Mouse (Mus musculus) MEL (cell line): ENCODE data around the gene Eri3. TPM values are rescaled to one million over a fixed set of nuclear protein-coding genes. Genes with fewer than 3 reads are reported as not detected.
A peak's percentile ranks its signal among the peaks of the same experiment; 100 is the strongest.

Source experiments
- DNase-seq: peaks from one replicate; pipeline ENCODE4 v3.0.0; 2011; ENCODE audit warnings: low read depth, low spot score
- H3K27ac ChIP-seq: 2 replicates; pipeline ENCODE4 v1.5.1; 2012; ENCODE audit warnings: low read depth, mild to moderate bottlenecking, control low read depth, low read length, moderate library complexity; ENCODE audit not compliant: control insufficient read depth
- H3K27me3 ChIP-seq, 2 experiments: fragments of 150-350 bp in 1 of 2; sonication (generic) in 1 of 2; 2 replicates each; pipeline ENCODE4 v1.6.1; 2012; ENCODE audit warnings: low read length in 2 of 2, mild to moderate bottlenecking in 2 of 2, improper control_type of control experiment in 1 of 2, moderate library complexity in 1 of 2; ENCODE audit not compliant: insufficient read depth in 2 of 2, control insufficient read depth in 1 of 2
- H3K36me3 ChIP-seq, 2 experiments: 2 replicates each; pipeline ENCODE4 v1.6.1; 2012 to 2014; ENCODE audit warnings: low read length in 2 of 2, improper control_type of control experiment in 1 of 2, inconsistent platforms in 1 of 2, mild to moderate bottlenecking in 1 of 2; ENCODE audit not compliant: insufficient read depth in 2 of 2, control insufficient read depth in 1 of 2
- H3K4me1 ChIP-seq, 2 experiments: fragments of 150-350 bp in 1 of 2; sonication (generic) in 1 of 2; 2 replicates each; pipeline ENCODE4 v1.6.1; 2012; ENCODE audit warnings: low read length in 2 of 2, improper control_type of control experiment in 1 of 2, mild to moderate bottlenecking in 1 of 2; ENCODE audit not compliant: insufficient read depth in 2 of 2, control insufficient read depth in 1 of 2
- H3K4me3 ChIP-seq, 2 experiments: fragments of 150-350 bp in 1 of 2; sonication (generic) in 1 of 2; 2 replicates each; pipeline ENCODE4 v1.5.1; 2012; ENCODE audit warnings: low read depth in 2 of 2, low read length in 2 of 2, mild to moderate bottlenecking in 2 of 2, moderate library complexity in 2 of 2, control low read depth in 1 of 2, improper control_type of control experiment in 1 of 2; ENCODE audit not compliant: control insufficient read depth in 1 of 2, insufficient read depth in 1 of 2
- H3K79me2 ChIP-seq: 2 replicates; pipeline ENCODE4 v1.6.1; 2012; ENCODE audit warnings: mild to moderate bottlenecking, low read length, moderate library complexity; ENCODE audit not compliant: control insufficient read depth, poor library complexity, insufficient read depth
- H3K9ac ChIP-seq: 2 replicates; pipeline ENCODE4 v1.6.1; 2012; ENCODE audit warnings: low read depth, mild to moderate bottlenecking, control low read depth, low read length, moderate library complexity; ENCODE audit not compliant: control insufficient read depth, poor library complexity, severe bottlenecking
- H3K9me3 ChIP-seq: fragments of 150-350 bp; sonication (generic); replicated peaks from 2 replicates; pipeline ENCODE4 v1.6.1; 2012; ENCODE audit warnings: mild to moderate bottlenecking, low read length, improper control_type of control experiment, moderate library complexity; ENCODE audit not compliant: insufficient read depth
- CHD1 ChIP-seq: IDR thresholded peaks from 2 replicates; pipeline ENCODE4 v1.6.1; 2012; ENCODE audit warnings: low read depth, mild to moderate bottlenecking, inconsistent platforms, low read length, improper control_type of control experiment
- CHD2 ChIP-seq: IDR thresholded peaks from 2 replicates; pipeline ENCODE4 v1.6.1; 2011; ENCODE audit warnings: low read length, improper control_type of control experiment
- CTCF ChIP-seq, 3 experiments: IDR thresholded peaks in 2 of 3; conservative IDR thresholded peaks in 1 of 3; 2 replicates each; pipeline ENCODE4 v1.5.1; 2011 to 2012; ENCODE audit warnings: low read length in 3 of 3, low read depth in 2 of 3, mild to moderate bottlenecking in 2 of 3, improper control_type of control experiment in 1 of 3, inconsistent platforms in 1 of 3, mixed read lengths in 1 of 3, moderate library complexity in 1 of 3; ENCODE audit not compliant: control insufficient read depth in 1 of 3, insufficient read depth in 1 of 3, poor library complexity in 1 of 3, severe bottlenecking in 1 of 3
- E2F4 ChIP-seq: IDR thresholded peaks from 2 replicates; pipeline ENCODE4 v1.6.1; 2011; ENCODE audit warnings: low read depth, low read length, improper control_type of control experiment, borderline replicate concordance
- ELF1 ChIP-seq: IDR thresholded peaks from 2 replicates; pipeline ENCODE4 v1.6.1; 2014; ENCODE audit warnings: low read depth, mild to moderate bottlenecking, inconsistent platforms, low read length, improper control_type of control experiment, moderate library complexity
- HCFC1 ChIP-seq: IDR thresholded peaks from 2 replicates; pipeline ENCODE4 v1.6.1; 2012; ENCODE audit warnings: low read depth, mild to moderate bottlenecking, inconsistent platforms, low read length, improper control_type of control experiment, moderate library complexity
- KAT2A ChIP-seq: conservative IDR thresholded peaks from 2 replicates; pipeline ENCODE4 v1.6.1; 2012; ENCODE audit warnings: low read depth, low read length, improper control_type of control experiment, inconsistent platforms
- MAFK ChIP-seq: IDR thresholded peaks from 2 replicates; pipeline ENCODE4 v1.6.1; 2011; ENCODE audit warnings: low read depth, mild to moderate bottlenecking, low read length, improper control_type of control experiment, borderline replicate concordance
- MAX ChIP-seq: IDR thresholded peaks from 2 replicates; pipeline ENCODE4 v1.6.1; 2011; ENCODE audit warnings: low read length, improper control_type of control experiment
- MAZ ChIP-seq: IDR thresholded peaks from 2 replicates; pipeline ENCODE4 v1.6.1; 2012; ENCODE audit warnings: low read depth, mild to moderate bottlenecking, inconsistent platforms, low read length, improper control_type of control experiment
- MYB ChIP-seq: IDR thresholded peaks from 2 replicates; pipeline ENCODE4 v1.6.1; 2011; ENCODE audit warnings: mild to moderate bottlenecking, low read depth, low read length, improper control_type of control experiment
- NELFE ChIP-seq: IDR thresholded peaks from 2 replicates; pipeline ENCODE4 v1.6.1; 2011; ENCODE audit warnings: low read depth, low read length, improper control_type of control experiment
- NRF1 ChIP-seq: IDR thresholded peaks from 2 replicates; pipeline ENCODE4 v1.6.1; 2014; ENCODE audit warnings: low read depth, mild to moderate bottlenecking, inconsistent platforms, low read length, improper control_type of control experiment, moderate library complexity; ENCODE audit not compliant: poor library complexity, insufficient read depth, severe bottlenecking
- POLR2A ChIP-seq, 2 experiments: IDR thresholded peaks; 2 replicates each; pipeline ENCODE4 v1.6.1; 2011 to 2012; ENCODE audit warnings: low read length in 2 of 2, mild to moderate bottlenecking in 2 of 2, control low read depth in 1 of 2, improper control_type of control experiment in 1 of 2, low read depth in 1 of 2, moderate library complexity in 1 of 2; ENCODE audit not compliant: control insufficient read depth in 1 of 2, insufficient read depth in 1 of 2, poor library complexity in 1 of 2
- RAD21 ChIP-seq: IDR thresholded peaks from 2 replicates; pipeline ENCODE4 v1.6.1; 2011; ENCODE audit warnings: mild to moderate bottlenecking, low read depth, low read length, improper control_type of control experiment
- SMC3 ChIP-seq: IDR thresholded peaks from 2 replicates; pipeline ENCODE4 v1.6.1; 2011; ENCODE audit warnings: low read depth, low read length, improper control_type of control experiment
- TBP ChIP-seq: IDR thresholded peaks from 2 replicates; pipeline ENCODE4 v1.8.0; 2011; ENCODE audit warnings: low read depth, low read length, improper control_type of control experiment
- TCF12 ChIP-seq: IDR thresholded peaks from 2 replicates; pipeline ENCODE4 v1.6.1; 2014; ENCODE audit warnings: low read depth, mild to moderate bottlenecking, inconsistent platforms, low read length, improper control_type of control experiment, moderate library complexity
- ZC3H11A ChIP-seq: IDR thresholded peaks from 2 replicates; pipeline ENCODE4 v1.6.1; 2012; ENCODE audit warnings: low read depth, mild to moderate bottlenecking, inconsistent platforms, low read length, improper control_type of control experiment
- ZMIZ1 ChIP-seq: IDR thresholded peaks from 2 replicates; pipeline ENCODE4 v1.6.1; 2012; ENCODE audit warnings: low read depth, mild to moderate bottlenecking, inconsistent platforms, low read length, improper control_type of control experiment, moderate library complexity
- polyA plus RNA-seq, 2 experiments: library from polyadenylated mRNA; stranded (reverse) in 1 of 2; unstranded in 1 of 2; fragments of >175 nt in 1 of 2; fragments of >200 nt in 1 of 2; gene quantifications; 2 replicates each; pipeline versions ENCODE4 v1.2.1 to v1.2.4; 2012; ENCODE audit warnings: low replicate concordance in 2 of 2, low read depth in 1 of 2; ENCODE audit not compliant: insufficient read length in 2 of 2, insufficient read depth in 1 of 2, missing spikeins in 1 of 2
- total RNA-seq: library from RNA; depleted of rRNA; stranded (reverse); fragments of 300-350 nt; gene quantifications from 2 replicates; pipeline ENCODE4 v1.2.3, GENCODE M21; 2012

Gene Eri3
- total and polyA plus RNA-seq, 3 experiments, result 36.7 to 63.9 TPM; not detected in 1

DNA sequence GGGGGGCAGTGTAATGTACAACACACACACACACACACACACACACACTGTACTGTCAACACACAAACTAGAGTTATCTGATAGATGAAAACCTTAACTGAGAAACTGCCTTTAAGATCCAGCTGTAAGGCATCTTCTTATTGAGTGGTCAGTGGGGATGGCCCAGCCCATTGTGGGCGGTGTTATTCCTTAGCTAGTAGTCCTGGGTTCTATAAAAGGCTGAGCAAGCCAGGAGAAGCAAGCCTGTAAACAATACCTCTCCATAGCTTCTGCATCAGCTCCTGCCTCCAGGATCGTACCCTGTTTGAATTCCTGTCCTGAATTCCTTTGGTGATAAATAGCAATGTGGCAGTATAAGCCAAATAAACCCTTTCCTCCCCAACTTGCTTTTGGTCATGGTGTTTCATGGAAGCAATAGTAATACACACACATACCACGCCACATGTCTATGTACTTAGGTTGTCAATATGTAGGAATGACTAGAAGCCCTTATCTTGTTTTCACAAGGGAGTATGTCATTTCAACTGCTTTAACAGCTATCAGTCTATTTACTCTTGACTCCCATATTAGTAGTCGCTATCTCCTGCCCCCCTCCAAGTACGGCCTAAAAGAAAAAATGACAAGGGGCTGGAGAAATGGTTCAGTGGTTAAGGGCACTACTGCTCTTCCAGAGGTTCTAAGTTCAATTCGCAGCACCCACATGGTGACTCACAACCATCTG is 133.0 kb downstream of the Eri3 start (continued):
- TF ChIP-seq ZC3H11A (no peak), CTCF (IDR thresholded peaks at IDR 0.05 in 2 of 3, conservative IDR thresholded peaks at IDR 0.05 in 1 of 3; ENCODE audit: control insufficient read depth in 1 of 3, insufficient read depth in 1 of 3, low read depth in 2 of 3, low read length in 3 of 3, poor library complexity in 1 of 3, severe bottlenecking in 1 of 3) (no peak; a peak in 1 of 6 replicates), POLR2A (IDR thresholded peaks at IDR 0.05; ENCODE audit: control insufficient read depth in 1 of 2, insufficient read depth in 1 of 2, low read depth in 1 of 2, low read length in 2 of 2, poor library complexity in 1 of 2) (peak in 1 of 2 experiments; percentile 33; a peak in 1 of 4 replicates)

DNA sequence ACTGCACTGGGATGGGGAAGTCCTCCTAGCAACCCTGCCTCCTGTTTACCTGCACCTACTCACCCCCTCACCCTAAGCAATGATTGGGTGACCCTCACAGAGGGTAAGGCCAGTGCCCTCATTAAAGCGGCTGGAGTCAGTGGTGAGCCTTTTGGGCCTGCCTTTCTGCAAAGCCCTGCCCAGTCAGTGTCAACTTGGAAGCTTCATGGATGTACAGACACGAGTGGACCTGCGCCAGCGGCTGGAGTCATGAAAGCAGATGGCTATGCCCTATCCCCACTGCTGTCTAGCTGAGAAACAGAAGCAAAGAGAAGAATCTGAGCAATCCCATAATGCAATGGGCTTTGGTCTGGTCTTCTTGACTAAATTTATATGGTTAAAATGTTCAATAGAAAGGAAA is 136.2 kb downstream of the Eri3 start:
- H3K4me3 ChIP-seq, result no peak overlapping the region
- no peak overlapping the region for H3K9ac ChIP-seq
- TF ChIP-seq MAFK (no peak), MYB (no peak), CHD2 (no peak), NRF1 (no peak), CTCF (IDR thresholded peaks at IDR 0.05 in 2 of 3, conservative IDR thresholded peaks at IDR 0.05 in 1 of 3; ENCODE audit: control insufficient read depth in 1 of 3, insufficient read depth in 1 of 3, low read depth in 2 of 3, low read length in 3 of 3, poor library complexity in 1 of 3, severe bottlenecking in 1 of 3) (no peak), MAZ (no peak), HCFC1 (no peak), KAT2A (no peak), SMC3 (no peak), TCF12 (no peak), TBP (no peak), ELF1 (no peak)
- DNase-seq, result no peak
- H3K9me3 ChIP-seq, result no peaks in the 10 kb centered on the region
- peaks cover 0 to 6% of the 10 kb centered on the region in 2 experiments; a peak in 2 of 4 replicates for H3K36me3 ChIP-seq
- H3K4me1 ChIP-seq, result peaks cover 4 to 7% of the 10 kb centered on the region in 2 experiments; a peak in 3 of 4 replicates
- H3K27ac ChIP-seq, result no peak overlapping the region
- H3K79me2 ChIP-seq, result peaks cover 7% of the 10 kb centered on the region
- H3K27me3 ChIP-seq, result no peaks in the 10 kb centered on the region

DNA sequence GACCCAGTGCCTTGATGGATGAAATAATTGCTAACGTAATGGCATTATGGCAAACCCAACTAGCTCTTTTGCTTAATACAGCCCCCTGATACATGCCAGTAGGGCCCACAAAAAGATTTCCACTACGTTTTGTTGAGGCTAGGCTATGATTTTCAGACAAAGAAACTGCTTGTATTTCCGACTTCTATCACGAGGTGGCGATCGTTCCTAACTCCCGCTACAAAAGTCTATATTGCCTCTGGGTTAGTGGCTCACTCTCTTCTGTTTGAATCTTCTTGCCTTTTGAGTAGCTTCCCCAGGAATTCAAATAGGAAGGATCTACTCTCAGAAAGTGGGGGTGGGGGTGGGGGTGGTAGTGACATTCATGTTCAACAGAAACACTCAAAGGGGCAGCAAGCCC is 155.2 kb downstream of the Eri3 start:
- no peaks in the 10 kb centered on the region for H3K9me3 ChIP-seq
- H3K9ac ChIP-seq, result no peak overlapping the region
- no peak overlapping the region for H3K4me3 ChIP-seq
- no peaks in the 10 kb centered on the region for H3K36me3 ChIP-seq
- H3K79me2 ChIP-seq, result no peaks in the 10 kb centered on the region
- peaks cover 0 to 1% of the 10 kb centered on the region in 2 experiments; a peak in 2 of 4 replicates for H3K27me3 ChIP-seq
- peak; percentile 68 for DNase-seq
- no peaks in the 10 kb centered on the region for H3K4me1 ChIP-seq
- TF ChIP-seq NELFE, result no peak
- no peak for TF ChIP-seq HCFC1
- TF ChIP-seq ZMIZ1, result no peak
- TF ChIP-seq KAT2A, result no peak
- TF ChIP-seq CTCF (IDR thresholded peaks at IDR 0.05 in 2 of 3, conservative IDR thresholded peaks at IDR 0.05 in 1 of 3; ENCODE audit: control insufficient read depth in 1 of 3, insufficient read depth in 1 of 3, low read depth in 2 of 3, low read length in 3 of 3, poor library complexity in 1 of 3, severe bottlenecking in 1 of 3), result peak; percentile 51 to 93 (median 86)
- TF ChIP-seq POLR2A (IDR thresholded peaks at IDR 0.05; ENCODE audit: control insufficient read depth in 1 of 2, insufficient read depth in 1 of 2, low read depth in 1 of 2, low read length in 2 of 2, poor library complexity in 1 of 2), result no peak
- peak; percentile 95 for TF ChIP-seq RAD21
- no peak for TF ChIP-seq E2F4
- peak; percentile 97 for TF ChIP-seq SMC3
- peak; percentile 96 for TF ChIP-seq ZC3H11A
- no peak for TF ChIP-seq TCF12
- 0 out of 2 replicates have a peak, but pooled peaks have one; percentile 36 for TF ChIP-seq MAZ
- TF ChIP-seq CHD1, result no peak
- no peak for TF ChIP-seq MAX
- H3K27ac ChIP-seq, result no peak overlapping the region
